Mouse (Mus musculus): ENCODE data around the gene Dhx29.
A peak's percentile ranks its signal among the peaks of the same experiment; 100 is the strongest.

Gene Dhx29

DNA sequence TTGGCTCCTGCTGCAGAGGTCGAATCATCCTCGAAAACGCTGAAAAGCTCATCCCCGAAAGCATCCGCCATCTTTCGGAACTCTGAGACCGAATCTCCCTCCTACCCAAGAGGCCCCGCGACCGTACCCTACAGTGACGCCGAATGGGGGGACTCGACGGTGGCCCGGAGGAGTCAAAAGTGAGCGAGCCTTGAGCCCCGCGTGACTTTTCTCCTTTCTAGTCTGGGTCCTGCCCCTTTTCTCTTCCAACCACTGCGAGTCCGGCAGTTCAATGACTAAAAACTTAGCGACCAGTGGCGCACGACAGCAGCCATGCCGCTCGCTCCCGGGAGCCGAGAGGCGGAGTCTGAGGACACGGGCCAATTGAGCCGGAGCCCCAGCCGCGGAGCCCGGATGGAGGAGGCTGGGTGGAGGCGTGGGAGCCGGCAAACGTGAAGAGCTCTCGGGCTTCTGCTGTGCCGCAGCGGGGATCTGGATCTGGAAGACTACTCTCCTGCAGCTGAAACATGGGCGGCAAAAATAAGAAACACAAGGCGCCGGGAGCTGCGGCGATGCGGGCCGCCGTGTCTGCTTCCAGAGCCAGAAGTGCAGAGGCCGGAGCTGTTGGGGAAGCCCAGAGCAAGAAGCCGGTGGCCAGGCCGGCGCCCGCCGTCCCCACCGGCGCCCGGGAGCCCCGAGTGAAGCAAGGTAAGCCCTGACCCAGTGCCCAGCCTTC is at the start of gene Dhx29, which contains the start of gene Mtrex:
Gene Dhx29 (plus strand): TSS at position 168 of the 715 bp plus-strand sequence.
Gene Mtrex (minus strand): TSS at position 112 of the 715 bp plus-strand sequence.
- peak; percentile 97 for DNase-seq (ENCODE audit: low spot score)

- DNase-seq (ENCODE audit: low spot score): no peak
Observed at GRCm38 (mm10) chr13:112887234-112887633, 40.0 kb upstream of the Dhx29 start.

- DNase-seq (ENCODE audit: low spot score): no peak
Observed at GRCm38 (mm10) chr13:112902176-112902575, 25.1 kb upstream of the Dhx29 start.

DNA sequence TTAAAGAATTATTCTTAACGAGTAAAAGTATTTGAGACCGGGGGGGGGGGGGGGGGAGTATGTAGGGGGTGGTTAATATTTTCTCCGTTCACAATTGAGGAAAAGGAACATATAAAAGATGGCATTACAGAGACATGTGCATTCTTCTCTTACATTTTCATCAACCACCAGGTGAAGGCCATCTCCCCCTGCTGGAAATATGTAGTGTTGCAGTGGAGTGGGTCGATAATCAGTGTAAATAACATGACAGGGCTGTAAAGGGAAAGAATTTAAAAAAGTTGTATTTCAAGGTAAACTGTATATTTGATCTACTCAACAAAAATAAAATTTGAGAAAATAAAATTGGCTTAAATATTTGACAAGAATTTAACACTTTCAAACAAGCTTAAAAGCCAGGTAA is 17.6 kb upstream of the Dhx29 start:
- no peak for DNase-seq (ENCODE audit: low spot score)

GRCm38 (mm10) chr13:112910434-112910833 is 16.8 kb upstream of the Dhx29 start:
- DNase-seq (ENCODE audit: low spot score): no peak

- no peak for DNase-seq (ENCODE audit: low spot score)
Observed at GRCm38 (mm10) chr13:112919141-112919865, 8.0 kb upstream of the Dhx29 start.

GRCm38 (mm10) chr13:112920906-112921305 is 6.3 kb upstream of the Dhx29 start:
- DNase-seq (ENCODE audit: low spot score): no peak

- no peak for DNase-seq (ENCODE audit: low spot score)
Observed at GRCm38 (mm10) chr13:112925266-112925665, 2.0 kb upstream of the Dhx29 start.

DNA sequence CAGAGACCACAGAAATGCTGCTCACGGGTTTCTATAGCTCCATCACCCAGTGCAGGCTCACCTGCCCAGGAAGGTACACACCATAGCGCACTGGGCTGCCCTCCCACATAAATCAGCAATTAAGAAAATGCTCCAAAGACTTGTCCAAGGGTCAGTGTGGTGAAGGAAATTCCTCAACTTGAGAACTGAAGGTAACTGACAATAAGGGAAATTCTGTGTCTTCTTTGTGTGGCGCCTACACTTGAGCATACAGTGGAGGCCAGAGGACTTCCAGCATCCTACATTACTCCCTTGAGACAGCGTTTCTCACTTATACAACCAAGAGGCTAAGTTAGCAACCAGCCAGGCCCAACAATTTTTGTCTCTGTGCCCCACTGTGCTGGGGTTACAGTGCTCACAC is 1.3 kb upstream of the Dhx29 start:
- DNase-seq (ENCODE audit: low spot score): no peak

DNA sequence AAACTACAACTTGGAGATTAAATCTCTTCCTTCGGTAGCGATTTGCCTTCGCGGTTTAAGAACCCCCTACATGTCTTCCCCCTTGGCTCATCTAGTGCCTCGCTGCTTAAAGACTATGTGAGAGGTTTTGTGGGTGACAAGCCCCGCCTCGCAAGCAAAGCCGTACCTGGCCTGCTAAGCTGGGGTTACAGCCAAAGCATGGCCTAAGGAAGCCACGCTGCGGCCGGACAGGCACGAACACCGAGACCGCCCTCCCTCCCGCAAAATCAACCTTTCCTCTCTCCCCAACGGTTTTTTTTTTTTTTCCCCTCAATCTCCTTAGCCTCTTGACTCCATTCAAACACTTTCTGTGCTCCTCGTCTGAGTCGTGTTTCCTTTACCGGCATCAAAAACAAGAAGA is 458 bp upstream of the Dhx29 start:
- no peak for DNase-seq (ENCODE audit: low spot score)

- no peak for DNase-seq (ENCODE audit: low spot score)
Observed at GRCm38 (mm10) chr13:112928038-112928668, 899 bp downstream of the Dhx29 start.

GRCm38 (mm10) chr13:112938130-112938529 is 10.9 kb downstream of the Dhx29 start:
- DNase-seq (ENCODE audit: low spot score): no peak

DNA sequence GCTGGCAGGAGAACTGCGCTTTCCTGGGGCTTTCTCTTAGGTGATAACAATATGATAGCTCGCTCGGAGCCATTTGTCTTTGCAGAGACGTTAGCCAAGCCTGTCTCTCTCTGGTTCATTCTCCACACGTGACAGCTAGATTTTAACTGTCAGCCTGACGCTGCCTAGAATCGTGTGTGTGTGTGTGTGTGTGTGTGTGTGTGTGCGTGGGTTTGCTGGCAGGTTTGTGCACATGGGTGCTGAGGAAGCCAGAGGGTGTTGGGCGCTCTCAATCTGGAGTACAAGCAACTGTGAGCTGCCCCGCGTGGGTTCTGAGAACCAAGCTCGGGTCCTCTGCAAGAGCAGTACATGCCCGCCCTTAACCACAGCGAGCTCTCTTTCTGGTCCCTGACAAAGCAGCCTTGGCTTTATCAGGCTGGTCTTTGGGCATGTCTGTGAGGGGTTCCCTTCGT is 14.7 kb downstream of the Dhx29 start:
- no peak for DNase-seq (ENCODE audit: low spot score)

DNA sequence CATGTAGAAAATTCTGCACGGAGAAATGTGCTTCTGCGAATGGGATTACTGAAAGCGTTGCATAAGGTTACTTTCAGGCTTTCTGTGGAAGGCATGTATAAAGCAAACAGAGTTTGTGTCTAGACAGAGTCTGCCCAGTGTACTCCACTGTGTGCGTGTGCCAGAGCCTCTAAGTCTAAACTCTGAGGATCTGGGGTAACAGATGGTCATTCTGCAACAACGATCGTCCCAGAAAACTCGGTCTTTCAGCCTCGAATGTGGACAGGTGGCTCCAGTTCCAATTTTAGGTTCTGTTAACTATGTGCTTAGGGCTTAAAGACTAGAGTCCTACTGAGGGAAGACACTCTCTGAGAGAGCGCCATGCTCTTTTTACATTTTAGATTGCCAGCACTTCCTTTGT is 18.1 kb downstream of the Dhx29 start:
- DNase-seq (ENCODE audit: low spot score): no peak

DNA sequence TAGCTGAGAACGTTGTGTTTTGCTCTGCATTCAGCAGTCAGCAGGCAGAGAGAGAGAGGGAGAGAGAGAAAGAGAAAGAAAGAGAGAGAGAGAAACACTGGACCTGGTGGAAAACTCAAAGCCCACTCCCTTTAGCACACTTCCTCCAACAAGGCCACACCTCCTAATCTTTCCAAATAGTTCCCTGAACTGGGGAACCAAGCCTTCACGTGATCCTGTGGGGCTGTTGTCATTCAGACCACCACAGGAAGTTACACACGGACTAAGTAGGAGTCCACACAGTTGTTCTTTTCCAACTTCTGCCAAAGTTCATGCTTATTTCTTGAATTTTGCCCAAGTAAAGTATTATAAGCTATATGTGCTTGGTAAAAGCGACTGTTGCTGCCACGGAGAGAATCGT is 18.6 kb downstream of the Dhx29 start:
- no peak for DNase-seq (ENCODE audit: low spot score)

DNA sequence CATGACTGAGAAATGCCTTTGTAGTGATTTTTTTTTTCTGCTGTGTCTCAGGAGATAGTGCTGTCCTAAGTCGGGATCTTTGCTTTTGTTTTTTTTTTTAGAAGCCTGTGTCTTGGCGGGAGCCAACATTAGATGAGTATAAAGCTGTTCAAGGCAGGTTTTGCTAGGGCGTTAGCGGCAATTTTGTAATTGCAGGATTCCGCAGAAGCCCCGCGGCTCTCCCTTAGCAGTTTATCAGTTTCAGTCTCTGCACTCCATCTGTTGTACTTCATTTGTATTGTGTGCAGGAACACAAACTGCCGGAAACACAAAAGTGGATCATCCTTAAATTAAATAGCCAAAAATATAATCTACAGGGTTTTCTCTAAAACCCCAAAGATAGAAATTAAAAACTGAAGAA is 26.8 kb downstream of the Dhx29 start:
- no peak for DNase-seq (ENCODE audit: low spot score)

DNA sequence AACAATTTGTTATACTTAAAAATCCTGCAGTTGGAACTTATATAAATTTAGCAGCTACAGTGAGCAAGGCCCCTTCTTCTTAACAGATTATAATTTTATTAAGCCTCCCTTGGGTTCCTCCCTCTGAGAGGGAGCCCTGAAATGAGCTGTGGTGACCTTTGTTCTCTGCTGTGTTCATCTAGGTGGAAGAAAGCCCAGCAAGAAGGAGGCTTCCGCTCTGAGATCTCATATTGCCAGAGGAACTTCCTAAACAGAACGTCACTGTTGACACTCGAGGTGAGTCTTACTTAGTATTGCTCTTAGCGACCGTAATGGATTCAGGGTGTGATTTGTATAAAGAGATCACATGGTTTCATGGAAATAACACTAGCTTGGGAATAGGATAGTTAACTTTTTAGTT is 35.8 kb downstream of the Dhx29 start:
- no peak for DNase-seq (ENCODE audit: low spot score)

DNA sequence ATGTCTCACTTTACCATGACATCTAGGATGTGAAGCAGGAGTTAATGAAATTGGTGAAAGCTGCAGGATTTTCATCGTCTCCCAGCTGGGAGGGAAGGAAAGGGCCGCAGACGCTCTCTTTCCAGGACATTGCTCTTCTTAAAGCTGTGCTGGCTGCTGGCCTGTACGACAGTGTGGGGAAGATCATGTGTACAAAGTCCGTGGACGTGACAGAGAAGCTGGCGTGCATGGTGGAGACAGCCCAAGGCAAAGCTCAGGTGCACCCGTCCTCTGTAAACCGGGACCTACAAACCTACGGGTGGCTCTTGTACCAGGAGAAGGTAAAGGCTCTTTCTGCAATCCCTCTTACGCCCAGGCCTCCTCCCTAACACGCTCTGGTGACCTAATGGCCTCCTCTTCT is 37.2 kb downstream of the Dhx29 start:
- DNase-seq (ENCODE audit: low spot score): no peak

GRCm38 (mm10) chr13:112967267-112967666 is 40.0 kb downstream of the Dhx29 start:
- no peak for DNase-seq (ENCODE audit: low spot score)

- no peak for DNase-seq (ENCODE audit: low spot score)
Observed at GRCm38 (mm10) chr13:112976720-112977119, 49.5 kb downstream of the Dhx29 start.

- DNase-seq (ENCODE audit: low spot score): no peak
Observed at GRCm38 (mm10) chr13:112985605-112986450, 58.6 kb downstream of the Dhx29 start.

DNA sequence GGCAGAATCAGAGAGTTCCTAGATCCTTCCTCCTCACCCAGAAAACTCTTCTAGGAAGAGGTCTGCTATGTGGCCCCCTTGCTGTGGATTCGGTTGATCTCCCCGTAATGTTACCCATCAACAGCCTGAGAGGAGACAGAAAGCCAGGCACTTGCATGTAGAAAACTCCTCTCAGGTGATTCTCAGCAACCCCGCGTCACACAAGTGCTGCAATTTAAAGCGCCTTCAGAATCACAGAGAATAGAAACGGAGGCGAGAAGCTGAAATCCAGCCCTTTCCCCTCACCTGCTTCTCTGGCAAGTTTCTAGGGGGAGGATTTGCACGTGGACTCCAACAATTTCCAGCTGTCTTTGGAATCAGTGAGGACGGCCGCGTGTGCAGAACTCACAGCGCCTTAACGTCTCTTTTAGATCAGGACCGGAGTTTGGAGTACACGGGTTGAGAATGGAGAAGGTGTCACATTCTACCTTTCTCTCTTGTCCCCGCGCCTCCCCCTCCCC is 59.2 kb downstream of the Dhx29 start:
- no peak for DNase-seq (ENCODE audit: low spot score)

Data from left cerebral cortex, adult 11 months (tissue).